Mouse (Mus musculus): ENCODE measurements around the gene Pappa.

Pappa gene

DNA sequence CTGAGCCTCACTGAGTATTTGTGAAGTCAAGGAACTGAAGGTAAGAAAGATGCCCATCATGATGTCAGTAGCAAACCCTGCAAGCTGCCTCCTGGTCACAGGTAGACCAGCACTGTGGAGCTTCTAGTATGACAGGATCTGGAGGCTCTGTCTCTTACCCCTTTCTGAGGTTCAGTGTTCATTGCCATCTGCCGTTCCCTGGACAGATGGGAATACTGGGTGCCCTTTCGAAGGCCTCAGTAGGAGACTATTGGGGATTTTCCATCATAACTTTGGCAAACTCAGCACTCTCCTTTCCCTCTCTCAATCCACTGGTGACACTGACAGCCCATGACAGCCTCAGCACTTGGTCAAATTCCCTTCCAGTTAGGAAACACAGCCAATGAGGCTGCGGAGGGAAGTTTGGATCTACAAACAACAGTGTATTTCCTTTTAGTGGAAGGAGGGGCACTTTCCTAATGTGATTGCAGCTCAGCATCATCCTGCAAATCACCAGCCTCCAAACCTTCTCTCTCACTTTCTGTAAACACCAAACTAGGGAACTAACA, 42.4 kb downstream of the Pappa start:
- WGBS = 81% methylated on average over 3 of the region's 3 CpGs

DNA sequence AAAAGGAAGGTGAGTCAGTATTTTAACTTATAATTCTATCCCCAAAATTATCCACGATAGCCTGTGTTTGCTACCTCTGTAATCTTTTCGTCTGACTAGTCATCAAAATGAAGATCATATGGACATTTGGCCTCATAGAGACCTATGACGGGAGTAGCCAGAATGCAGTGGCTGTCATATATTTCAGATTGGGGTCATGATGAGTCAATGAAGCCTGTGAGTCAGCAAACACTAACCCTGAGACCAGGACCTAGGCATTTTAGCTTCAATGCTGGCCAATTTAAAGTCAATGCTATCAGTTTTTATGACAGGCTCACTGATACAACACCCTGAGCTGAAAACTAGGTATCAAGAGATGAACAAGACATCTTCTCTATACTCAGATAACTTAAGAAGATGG, 50.5 kb downstream of the Pappa start:
- 86% methylated on average over 3 of the region's 3 CpGs for WGBS

DNA sequence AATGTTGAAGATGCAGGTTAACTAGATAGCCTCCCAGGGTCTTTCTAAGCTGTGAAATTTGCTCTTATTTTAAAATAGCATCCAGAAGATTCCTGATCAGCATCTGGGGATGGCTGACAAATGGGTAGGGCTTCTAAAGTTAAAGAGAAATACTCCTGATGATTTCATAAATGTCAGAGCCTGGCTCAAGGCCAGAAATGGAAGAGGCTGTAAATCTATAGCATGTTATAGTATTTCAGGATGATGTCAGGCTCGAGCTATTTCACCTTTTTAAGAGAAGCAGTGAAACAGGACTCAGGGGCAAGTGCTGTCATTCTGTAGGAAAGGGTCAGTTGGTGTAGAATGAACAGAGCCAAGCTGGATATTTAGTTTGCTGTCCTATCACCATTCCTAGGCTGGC, 54.2 kb downstream of the Pappa start:
- WGBS = 63% methylated on average over 1 of the region's 1 CpGs

DNA sequence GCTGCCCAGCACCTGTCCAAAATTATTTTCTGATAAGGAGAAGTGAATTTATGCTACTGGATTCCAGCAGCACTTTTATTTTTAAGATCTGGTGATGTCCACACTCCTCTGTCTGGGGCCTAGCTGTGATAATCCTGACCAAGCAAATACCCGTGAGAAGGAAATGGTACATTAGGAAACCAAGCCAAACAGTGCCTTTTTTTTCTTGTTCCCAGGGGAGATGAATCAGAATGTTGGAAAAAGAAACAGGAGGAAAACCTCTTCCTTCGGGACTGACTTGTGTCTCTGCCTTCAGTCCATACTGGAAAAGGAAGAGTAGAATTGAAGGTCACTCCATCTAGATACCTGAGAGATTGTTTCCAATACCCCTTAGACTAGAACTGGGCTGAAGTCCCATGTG, 63.3 kb downstream of the Pappa start:
- 66% methylated on average over 2 of the region's 2 CpGs for WGBS

DNA sequence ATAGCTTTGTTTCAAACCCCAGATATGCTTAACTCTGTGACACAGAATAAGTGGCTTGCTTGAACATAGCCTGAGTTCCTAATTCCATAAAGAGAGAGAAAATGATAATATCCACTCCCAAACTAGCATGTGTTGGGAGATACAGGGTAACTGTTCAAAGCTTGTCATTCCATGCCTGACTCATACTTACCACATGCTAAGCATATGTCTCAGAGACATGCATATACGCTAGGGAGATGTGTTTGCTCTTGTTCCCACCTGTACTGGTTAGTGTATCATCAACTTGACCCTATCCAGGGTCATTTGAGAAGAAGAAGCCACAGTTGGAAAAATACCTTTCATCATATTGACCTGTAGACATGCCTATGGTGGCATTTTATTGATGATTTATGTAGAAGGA, 63.7 kb downstream of the Pappa start:
- 91% methylated on average over 1 of the region's 1 CpGs for WGBS

DNA sequence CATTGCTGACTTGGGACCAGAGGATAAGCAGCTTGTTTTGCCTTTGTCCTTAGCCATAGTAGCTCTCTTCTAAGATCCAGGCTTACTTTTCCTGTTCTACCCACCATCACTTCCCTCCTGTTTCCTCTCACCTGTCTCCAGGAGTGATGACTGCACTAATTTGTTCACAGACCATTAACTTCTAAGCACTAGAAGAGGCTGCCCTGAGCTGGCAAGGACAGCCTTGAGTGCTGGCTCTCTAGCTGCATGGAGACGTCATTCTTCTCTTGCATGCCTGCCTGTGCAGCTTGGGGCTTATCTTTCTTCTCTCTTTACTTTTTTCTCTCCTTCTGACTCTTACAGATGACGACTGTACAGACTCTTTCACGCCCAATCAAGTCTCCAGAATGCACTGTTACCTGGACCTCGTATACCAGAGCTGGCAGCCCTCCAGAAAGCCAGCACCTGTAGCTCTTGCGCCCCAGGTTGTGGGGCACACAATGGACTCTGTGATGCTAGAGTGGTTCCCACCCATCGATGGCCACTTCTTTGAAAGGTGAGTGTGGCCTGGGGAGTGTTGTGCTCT, 65.0 kb downstream of the Pappa start:
- WGBS = 76% methylated on average over 6 of the region's 6 CpGs

DNA sequence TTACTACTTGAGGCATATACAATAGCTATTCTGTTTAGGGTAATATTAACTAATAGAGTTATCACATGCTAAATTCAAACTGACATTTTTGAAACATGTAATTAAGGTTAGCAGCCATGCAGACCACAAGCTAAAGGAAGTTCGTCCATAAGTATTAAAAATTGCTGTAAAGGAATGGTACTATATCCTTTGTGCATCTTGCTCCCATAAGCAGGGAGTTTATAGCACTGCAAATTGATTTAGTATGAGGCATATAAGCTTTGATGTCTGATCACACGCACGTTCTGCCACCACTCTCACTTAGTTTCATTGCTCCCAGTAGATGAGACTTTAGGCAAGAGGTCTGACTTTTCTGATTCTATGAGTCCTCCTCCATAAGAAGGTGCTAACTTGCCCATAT, 68.8 kb downstream of the Pappa start:
- 92% methylated on average over 3 of the region's 3 CpGs for WGBS

DNA sequence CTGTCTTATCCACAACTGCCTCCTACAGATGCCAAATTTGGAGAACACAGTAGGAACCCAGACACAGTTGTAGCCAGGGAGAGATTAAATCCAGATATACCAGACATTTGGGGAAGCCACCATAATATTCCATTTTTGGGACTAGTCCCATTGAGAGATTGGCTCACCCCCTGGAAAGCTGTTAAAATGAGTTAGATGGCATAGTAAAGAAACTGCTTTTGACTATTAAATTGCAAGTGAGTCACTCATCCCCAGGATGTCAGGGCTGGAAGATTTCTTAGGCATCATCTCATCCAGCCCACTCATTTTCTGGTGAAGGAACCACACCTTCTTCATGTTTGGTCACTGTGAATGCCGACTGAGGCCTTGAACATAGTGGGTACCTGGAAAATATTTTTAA, 72.0 kb downstream of the Pappa start:
- WGBS = 59% methylated on average over 1 of the region's 1 CpGs

DNA sequence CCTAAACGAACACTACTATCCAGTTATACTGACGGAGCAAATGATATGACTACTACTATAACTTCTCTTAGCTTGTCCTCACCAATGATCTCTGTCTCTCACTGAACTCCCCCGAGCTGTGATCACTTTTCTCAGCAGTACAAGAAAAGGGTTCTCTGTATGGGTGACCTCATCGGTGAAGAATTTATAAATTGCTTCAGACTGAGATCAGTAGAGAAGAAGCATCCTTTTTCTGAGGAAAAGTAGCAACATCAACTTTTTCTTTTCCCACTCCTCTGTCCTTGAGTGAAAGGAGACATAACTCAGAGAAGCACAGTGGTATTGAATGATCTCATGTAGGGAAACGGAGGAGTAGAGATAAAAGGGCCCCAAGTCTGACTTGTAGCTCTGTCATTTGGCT, 79.7 kb downstream of the Pappa start:
- 80% methylated on average over 5 of the region's 5 CpGs for WGBS

DNA sequence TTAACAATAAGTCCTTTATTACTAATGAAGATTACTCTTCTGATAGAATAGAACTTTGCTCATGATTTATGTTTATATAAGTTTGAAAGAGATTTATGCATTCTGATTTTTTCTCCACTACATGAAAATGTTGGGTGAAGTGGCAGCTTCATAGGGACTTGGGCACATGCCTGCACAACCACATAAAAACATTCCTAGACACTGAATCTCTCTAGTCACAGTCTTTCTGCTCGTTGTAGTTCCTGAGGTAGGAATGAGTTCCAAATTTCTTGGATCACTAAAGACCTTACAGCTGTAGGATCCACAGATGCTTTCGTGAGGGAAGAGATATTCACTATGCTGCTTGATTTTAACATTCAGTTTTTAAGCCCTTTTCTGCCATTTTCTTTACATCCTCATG, 81.5 kb downstream of the Pappa start:
- WGBS = 76% methylated on average over 2 of the region's 2 CpGs

DNA sequence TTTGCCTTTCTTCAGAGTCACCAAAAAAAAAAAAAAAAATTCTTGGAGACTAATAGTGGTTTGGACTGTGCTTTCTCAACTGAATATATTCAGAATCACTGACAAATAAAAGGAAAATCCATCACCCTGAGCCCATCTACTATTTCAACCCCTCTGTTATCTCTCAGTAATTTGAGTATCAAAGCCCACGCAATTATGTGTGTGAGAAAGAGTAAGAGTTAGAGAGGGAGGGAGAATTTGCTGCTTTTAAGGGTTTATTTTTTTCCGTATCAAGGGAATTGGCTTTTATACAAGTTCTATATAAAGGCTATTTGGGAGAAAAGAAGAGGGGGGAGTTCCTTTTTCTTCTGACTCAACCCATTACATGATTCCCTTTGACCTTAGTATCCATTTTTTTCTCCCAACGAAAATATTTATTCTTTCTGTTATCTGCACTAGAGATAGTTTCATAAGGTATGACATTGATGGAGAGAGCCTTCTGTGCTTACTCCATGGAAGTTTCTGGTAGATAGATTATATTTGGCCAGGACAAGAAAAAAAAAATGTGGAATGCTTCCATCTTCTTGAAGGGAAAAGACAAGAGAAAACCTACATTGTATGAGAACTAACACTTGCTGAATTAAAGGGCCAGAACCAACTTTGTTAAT, 85.5 kb downstream of the Pappa start:
- WGBS = 79% methylated on average over 3 of the region's 3 CpGs

DNA sequence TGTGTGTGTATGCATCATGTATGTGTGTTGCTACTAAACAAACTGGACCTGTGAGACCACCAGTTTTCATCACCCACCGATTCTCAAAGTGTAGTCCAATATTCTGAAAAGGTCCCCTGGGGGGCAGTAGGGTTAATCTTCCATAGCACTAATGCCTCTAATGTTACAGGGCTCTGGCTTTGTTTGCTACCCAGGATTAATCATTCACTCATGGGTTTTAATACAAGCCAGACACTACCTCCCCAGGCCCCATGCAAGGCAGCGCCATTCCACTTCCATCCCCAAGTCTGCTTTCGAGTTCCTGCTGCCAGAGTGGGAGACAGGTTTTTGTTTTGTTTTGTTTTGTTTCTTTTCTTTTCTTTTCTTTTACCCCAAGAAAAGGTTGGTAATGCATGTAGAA, 92.7 kb downstream of the Pappa start:
- 60% methylated on average over 3 of the region's 3 CpGs for WGBS

DNA sequence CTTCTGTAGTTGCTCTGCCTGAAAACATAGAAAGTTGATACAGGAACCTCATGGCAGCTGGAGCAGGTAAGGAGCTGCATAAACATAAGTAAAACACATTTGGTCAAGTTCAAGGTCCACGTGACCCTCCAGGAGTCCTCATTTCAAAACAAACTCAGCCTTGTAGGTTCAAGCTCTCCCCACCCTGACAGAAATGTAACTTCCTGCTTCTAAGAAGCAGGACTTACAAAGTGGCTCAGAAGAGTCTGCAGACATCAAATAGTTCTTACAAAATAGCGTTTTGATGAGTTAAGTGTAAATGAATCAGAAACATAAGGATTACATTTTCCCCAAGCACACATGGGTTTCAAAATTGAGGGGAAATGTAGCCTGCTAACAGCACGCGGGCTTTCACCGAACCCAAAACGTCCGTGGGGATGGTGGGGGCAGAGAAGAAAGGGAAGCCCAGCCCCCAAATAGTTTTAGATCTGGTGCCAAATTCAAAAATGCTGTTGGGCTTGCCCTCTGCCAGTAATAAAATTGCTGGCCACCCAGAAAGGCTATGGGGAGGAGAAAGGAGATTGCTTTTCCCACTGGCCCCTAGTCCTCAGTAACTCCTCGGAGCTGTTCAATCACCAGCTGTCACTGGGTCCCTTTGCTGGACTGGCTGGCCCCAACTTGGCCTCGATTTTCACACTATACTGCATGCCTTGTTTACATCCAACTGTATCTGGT, 93.8 kb downstream of the Pappa start:
- WGBS = 59% methylated on average over 9 of the region's 9 CpGs

DNA sequence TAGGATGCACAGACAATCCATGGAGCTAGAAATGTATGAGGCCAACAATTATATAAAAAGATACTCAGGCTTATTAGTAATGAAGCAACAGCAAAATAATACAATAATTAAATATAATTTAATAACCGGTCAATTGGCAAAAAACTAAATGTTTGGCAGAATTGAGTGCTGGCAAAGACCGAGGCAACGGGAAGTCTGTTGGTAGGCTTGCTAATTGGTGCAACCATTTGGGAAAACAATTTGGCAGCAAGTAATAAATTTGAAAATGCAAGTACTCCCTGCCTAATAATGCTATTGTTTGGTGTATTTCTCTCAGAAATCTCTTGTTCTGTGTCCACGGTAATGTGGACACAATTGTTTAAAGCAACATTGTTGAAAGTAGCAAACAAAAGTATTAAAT, 99.9 kb downstream of the Pappa start:
- WGBS = 54% methylated on average over 4 of the region's 4 CpGs

DNA sequence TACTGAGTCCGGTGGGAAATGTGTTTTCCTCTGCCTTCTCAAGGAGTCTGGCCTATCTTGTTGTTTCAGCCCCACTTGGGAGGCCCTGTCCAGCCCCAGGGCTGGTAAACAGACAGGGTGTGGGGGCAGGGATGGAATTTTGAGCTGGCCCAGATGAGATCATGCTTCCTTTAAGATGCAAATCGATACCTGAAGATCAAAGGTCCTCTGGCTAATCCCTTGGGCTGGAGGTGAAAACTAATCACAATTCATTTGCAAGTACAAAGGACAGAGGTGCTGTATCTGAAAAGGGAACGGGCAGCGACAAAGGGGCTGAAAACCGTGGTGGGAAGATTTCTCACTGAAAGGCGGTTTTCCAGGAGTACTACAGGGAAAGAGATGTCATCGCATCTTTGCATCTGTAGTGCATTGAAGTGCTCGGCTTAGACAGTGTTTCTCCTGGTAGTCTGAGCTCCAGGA, 114.6 kb downstream of the Pappa start:
- 47% methylated on average over 8 of the region's 8 CpGs for WGBS

DNA sequence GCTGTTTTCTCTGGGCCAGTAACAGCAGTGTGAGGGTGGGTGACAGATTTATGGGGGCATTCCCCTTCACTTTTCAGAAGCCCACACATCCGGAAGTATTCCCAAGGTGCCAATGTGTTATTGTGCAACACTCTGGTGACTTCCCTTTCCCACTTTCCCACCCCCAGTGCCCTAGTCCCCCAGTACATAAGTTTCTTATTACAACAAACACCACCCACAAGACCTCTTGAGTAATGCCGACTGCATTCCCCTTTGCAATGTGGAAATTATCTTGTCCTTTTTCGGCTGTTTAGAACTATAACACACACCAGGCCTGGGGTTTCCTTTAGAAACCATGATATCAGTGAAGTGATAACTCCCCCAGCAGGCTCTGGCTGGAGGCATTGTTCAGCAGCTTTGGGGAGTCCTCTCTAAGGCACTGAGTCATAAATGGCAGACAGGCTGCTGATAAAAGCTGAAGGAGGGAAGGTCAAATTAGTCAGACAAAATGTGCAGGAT, 118.5 kb downstream of the Pappa start:
- WGBS = 57% methylated on average over 3 of the region's 3 CpGs

DNA sequence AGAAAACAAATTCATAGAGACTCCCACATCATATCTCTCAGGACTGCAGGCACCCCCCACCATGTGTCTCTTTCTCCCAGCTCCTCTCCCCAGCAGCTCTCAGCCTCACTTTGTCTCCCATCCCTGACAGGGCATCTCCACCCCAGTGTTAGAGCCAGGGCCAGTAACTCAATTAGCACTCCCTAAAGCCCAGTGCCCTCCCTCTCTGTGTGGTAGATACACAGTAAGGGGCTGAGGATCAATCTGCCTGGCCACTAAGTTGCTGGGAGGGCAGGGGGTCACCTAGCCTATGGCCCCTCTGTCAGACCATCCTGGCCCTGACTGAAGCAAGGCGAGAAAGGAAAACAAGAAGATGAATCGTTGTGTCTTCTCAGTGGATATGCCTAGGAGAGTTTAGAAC, 119.3 kb downstream of the Pappa start:
- whole genome bisulfite sequencing = 70% methylated on average over 2 of the region's 2 CpGs

DNA sequence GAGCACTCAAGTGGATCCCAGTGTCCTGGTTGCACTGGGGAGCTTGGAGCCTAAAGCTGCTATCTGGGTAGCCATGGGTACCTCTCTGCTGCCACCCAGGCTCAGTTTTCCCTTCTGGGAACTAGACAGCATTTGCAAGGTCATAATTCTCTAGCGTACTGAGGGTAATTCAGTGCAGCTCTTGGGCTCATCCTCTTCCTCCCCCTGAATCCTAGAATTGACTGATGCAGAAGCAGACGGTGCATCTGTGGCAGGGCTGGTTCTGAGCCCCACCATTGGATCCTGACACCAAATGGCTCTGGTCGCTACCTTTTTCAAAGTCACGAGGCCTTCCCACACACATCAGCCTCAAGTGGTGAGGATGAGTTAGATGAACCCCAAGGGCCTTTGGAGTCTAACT, 121.0 kb downstream of the Pappa start:
- 78% methylated on average over 4 of the region's 4 CpGs for WGBS

DNA sequence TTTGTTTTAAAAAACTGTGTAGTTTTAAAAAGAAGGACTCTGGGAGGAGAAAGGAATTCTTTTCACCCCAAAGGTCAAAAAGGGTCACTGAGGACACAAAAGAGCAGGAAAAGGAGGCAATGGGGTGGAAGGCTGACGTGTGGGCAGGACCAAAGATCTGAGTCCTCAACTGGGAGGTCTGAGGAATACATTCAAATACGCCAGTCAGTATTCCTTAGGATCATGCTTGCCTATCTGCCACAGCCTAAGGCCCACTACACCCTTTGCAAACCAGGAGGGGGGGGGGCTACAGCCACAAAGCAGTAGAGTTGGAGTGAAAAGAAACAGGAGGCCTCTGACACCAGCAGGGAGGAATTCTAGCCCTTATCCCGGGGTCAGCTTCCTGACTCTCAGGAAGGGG, 121.5 kb downstream of the Pappa start:
- WGBS = 66% methylated on average over 3 of the region's 3 CpGs

DNA sequence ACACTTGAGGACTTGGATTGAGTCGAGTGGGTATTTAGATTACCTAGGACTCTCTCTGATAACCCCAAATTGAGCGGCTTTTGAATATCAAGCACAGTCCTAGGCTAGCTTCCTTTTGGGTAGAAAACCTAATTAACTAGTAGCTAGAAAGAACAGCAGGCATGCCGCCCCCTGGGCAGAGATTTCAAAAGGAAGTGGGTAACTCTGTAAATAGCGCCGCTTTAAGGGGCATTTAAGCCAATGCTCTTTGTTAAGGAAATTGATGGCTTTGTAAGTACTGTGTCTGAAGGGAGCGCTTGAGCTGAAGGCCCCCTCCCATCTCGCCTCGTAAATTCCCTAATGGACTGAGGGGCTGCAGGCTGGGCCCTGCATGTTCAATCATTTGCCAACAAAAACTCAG, 128.2 kb downstream of the Pappa start:
- 30% methylated on average over 8 of the region's 8 CpGs for WGBS

DNA sequence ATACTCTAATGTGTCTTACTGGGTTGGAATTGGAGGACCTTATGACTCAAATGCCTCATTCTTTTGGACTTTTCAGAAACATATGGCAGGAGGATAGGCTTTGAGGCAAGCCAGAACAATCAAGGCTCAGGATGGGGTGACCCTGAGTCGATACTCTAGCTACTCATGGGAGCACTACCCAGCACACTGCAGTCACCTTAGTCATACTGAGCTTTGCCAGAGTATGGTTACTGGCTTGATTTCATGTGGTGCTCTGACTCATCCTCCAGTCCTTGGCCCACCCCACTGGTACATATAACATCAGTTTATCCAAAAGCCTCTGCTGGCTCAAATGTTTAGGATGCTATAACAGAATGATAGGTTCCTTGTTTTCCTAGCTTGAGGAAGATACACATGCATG, 130.1 kb downstream of the Pappa start:
- WGBS = 90% methylated on average over 1 of the region's 1 CpGs

DNA sequence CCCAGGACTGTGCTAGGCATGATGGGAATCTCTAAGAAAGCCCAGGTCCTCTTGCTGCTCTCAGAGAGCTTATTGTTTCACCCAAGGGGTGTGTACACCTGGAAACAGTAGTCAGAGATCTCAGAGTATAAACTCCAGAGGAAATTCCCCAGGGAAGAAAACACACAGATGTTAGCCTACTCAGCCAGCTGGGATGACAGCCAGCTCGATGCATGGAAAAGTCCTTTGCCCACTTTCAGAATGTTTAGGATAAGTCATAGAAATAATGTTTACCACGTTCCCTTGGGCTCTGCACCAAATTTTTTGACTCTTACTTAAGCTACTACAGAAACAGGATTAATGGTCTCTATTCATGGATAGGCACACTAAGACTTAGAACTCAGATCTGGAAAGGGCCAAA, 143.1 kb downstream of the Pappa start:
- WGBS = 54% methylated on average over 2 of the region's 2 CpGs

DNA sequence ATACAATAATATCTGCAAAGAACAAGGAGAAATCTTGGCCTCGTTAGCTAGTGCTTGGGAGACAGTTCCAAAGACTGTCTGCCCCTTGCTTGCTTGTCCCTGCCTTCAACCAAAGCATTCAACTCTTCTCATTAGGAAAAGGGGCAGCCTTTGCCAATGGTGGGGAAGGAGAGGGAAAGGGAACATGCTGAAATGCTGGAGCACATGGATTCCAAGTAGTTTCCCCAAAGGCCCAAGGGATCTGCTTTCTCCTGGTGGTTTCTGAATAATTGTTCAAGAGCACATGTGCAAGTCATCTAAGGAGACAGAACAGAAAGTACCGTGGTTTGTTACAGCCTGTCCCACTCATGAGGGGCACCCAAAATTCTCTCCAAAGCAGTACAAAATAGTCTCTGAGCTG, 146.0 kb downstream of the Pappa start:
- WGBS = 86% methylated on average over 2 of the region's 2 CpGs

Measured in cerebral cortex, adult 2 months (tissue).